Mouse (Mus musculus) liver, embryonic 15.5 days (tissue): ENCODE measurements around the gene Kcns1. TPM values are rescaled to one million over a fixed set of nuclear protein-coding genes. Genes with fewer than 3 reads are reported as not detected.
"Not testable (repeated sequence)": the region's sequence is repeated elsewhere in the genome, so short reads cannot be mapped to it uniquely, and the experiment has no call there.

Experiments
- ATAC-seq: fragments of 200-750 bp; cut with Nextera tagmentation; 2 replicates; pipeline ENCODE4 v1.8.0; 2017; ENCODE audit warnings: moderate number of reproducible peaks, mild to moderate bottlenecking, moderate library complexity; ENCODE audit not compliant: insufficient read depth
- H3K27ac ChIP-seq: fragments of 300-500 bp; sonication (generic); replicated peaks from 2 replicates; pipeline ENCODE4 v1.5.1; 2015; ENCODE audit warnings: mild to moderate bottlenecking, inconsistent platforms
- H3K27me3 ChIP-seq: fragments of 300-500 bp; sonication (generic); 2 replicates; pipeline ENCODE4 v1.6.1; 2015; ENCODE audit warnings: mild to moderate bottlenecking, inconsistent platforms
- H3K36me3 ChIP-seq: fragments of 300-500 bp; sonication (generic); replicated peaks from 2 replicates; pipeline ENCODE4 v1.6.1; 2015; ENCODE audit warnings: moderate library complexity, mild to moderate bottlenecking, inconsistent platforms
- H3K4me1 ChIP-seq: fragments of 300-500 bp; sonication (generic); replicated peaks from 2 replicates; pipeline ENCODE4 v1.6.1; 2015; ENCODE audit warnings: inconsistent platforms
- H3K4me2 ChIP-seq: fragments of 300-500 bp; sonication (generic); 2 replicates; pipeline ENCODE4 v1.6.1; 2015; ENCODE audit warnings: moderate library complexity, mild to moderate bottlenecking, inconsistent platforms
- H3K4me3 ChIP-seq: fragments of 300-500 bp; sonication (generic); replicated peaks from 2 replicates; pipeline ENCODE4 v1.5.1; 2015; ENCODE audit warnings: mild to moderate bottlenecking, inconsistent platforms
- H3K9ac ChIP-seq: fragments of 300-500 bp; sonication (generic); 2 replicates; pipeline ENCODE4 v1.6.1; 2015; ENCODE audit warnings: moderate library complexity, mild to moderate bottlenecking, inconsistent platforms
- H3K9me3 ChIP-seq: fragments of 300-500 bp; sonication (generic); replicated peaks from 2 replicates; pipeline ENCODE4 v1.6.1; 2016; ENCODE audit warnings: inconsistent platforms
- WGBS: fragments of 180-500 bp; shearing (Covaris S2); methylation state at CpG from one replicate; pipeline ENCODE4 v1.1.7; 2015; ENCODE audit warnings: mixed read lengths; ENCODE audit not compliant: insufficient replicate concordance; 5-methylcytosine and 5-hydroxymethylcytosine counted together
- polyA plus RNA-seq: library from polyadenylated mRNA; unstranded; fragments of >200 nt; fragmentation: Nextera tagmentation; extraction: Ambion mirVana; gene quantifications from 2 replicates; pipeline ENCODE4 v1.2.1, GENCODE M21; 2015

Kcns1 gene
- polyA plus RNA-seq = not detected in 2 replicates

DNA sequence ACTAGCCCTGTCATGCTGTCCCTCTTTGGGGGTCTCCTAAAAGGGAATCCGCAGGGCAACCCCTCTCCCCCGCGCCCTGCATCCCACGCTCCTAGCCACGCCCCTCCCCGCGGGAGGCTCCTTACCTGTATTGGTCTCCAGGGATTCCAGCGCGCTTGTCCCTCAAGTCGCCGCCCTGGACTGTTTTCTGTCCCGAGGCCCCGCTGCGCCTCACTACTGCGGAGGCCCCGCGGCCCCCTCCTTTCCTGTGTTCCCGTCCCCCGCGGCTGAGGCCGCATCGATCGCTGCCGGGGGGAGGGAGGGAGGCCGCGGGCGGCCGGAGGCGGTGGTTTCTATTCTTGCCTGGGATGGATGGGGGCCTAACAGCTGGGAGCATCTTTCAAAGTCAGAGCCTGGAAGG, at the start of gene Kcns1:
Gene Kcns1 (minus strand): TSS at position 212 of the 400 bp plus-strand sequence.
- H3K36me3 ChIP-seq = no peaks in the 10 kb centered on the region
- H3K4me3 ChIP-seq = peak within 1 kb of the TSS; percentile 22; the same call in 1 of the 2 replicates
- no peak for ATAC-seq
- peak within 1 kb of the TSS; percentile 35 for H3K4me2 ChIP-seq
- 2% methylated on average over 29 of the region's 29 CpGs for WGBS
- H3K9me3 ChIP-seq = no peaks in the 10 kb centered on the region
- no peak within 1 kb of the TSS for H3K9ac ChIP-seq
- H3K4me1 ChIP-seq = peaks cover 7% of the 10 kb centered on the region; the same call in 1 of the 2 replicates
- no peak within 1 kb of the TSS for H3K27ac ChIP-seq
- peaks cover 76% of the 10 kb centered on the region for H3K27me3 ChIP-seq

DNA sequence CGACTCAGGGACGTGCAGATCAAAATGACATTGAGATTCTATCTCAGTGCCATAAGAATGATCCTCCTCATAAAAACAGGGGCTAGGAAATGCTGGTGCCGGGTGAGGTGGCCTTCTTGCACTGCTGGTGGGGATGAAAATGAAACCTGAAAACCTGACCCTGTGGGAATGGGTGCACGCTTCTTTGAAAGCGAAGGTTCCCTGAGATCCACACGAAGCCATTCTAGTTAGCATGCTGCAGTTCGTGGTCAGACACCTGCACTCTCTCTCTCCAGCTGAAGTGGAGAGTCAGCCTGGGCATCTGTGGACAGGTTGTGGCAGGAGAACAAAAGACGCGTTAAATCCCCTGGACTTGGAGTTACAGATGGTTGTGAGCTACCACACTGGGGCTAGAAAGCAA, 48.4 kb upstream of the Kcns1 start:
- no peak for ATAC-seq

DNA sequence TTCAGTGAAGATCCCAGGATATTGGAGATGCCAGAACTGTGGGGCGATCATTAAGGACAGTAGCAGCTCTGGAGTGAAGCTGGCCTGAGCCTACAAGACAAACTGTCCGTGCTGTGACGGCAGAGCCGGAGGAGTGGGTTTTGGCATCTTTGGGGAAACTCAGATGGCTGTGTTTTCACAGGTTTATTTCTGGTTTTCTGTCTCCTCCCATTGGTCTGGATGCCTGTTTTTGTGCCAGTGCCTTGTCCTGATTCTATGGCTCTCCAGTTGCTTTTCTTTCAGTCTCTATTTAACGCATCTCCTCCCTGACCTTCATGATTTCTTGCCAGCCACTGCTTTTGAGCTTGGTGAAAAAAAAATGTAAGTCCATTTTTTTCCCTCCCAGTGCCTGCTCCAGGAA, 41.8 kb upstream of the Kcns1 start:
- H3K9me3 ChIP-seq = no peaks in the 10 kb centered on the region
- no peak overlapping the region for H3K9ac ChIP-seq
- WGBS = 74% methylated on average over 5 of the region's 5 CpGs

More for the DNA sequence above, 48.4 kb upstream of the Kcns1 start:
- no peak overlapping the region for H3K27ac ChIP-seq
- H3K4me3 ChIP-seq = no peak overlapping the region
- no peaks in the 10 kb centered on the region for H3K4me1 ChIP-seq
- H3K9me3 ChIP-seq = no peaks in the 10 kb centered on the region
- 70% methylated on average over 9 of the region's 9 CpGs for WGBS
- no peak overlapping the region for H3K4me2 ChIP-seq
- H3K27me3 ChIP-seq = no peaks in the 10 kb centered on the region
- H3K36me3 ChIP-seq = no peaks in the 10 kb centered on the region
- no peak overlapping the region for H3K9ac ChIP-seq

DNA sequence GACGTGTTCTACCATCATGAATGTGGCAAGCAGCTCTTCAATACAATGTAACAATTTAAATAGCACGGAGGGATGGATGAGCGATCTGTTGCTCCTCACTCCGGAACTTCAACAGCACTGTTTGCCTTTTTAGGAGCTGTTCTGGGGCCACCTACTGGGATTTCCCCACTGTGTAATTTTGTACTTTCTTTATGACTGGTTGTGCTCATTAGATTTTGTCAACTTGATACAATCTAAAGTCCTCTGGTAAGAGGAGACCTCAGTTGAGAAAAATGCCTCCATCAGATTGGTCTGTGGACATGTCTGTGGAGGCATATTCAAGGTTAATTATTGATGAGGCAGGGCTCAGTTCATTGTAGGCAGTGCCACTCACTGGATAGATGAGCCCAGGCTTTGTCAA, 40.0 kb upstream of the Kcns1 start:
- no peak for ATAC-seq
- no peak overlapping the region for H3K4me3 ChIP-seq
- WGBS = 73% methylated on average over 4 of the region's 4 CpGs
- H3K27ac ChIP-seq = no peak overlapping the region
- no peak overlapping the region for H3K4me2 ChIP-seq
- H3K27me3 ChIP-seq = no peaks in the 10 kb centered on the region
- H3K4me1 ChIP-seq = no peaks in the 10 kb centered on the region
- no peak overlapping the region for H3K9ac ChIP-seq
- H3K9me3 ChIP-seq = no peaks in the 10 kb centered on the region
- H3K36me3 ChIP-seq = no peaks in the 10 kb centered on the region

More for the DNA sequence above, 41.8 kb upstream of the Kcns1 start:
- ATAC-seq = no peak
- Histone ChIP-seq H3K27me3 (no peaks in the 10 kb centered on the region), H3K4me3 (no peak overlapping the region), H3K4me1 (no peaks in the 10 kb centered on the region), H3K36me3 (no peaks in the 10 kb centered on the region), H3K4me2 (no peak overlapping the region), H3K27ac (no peak overlapping the region)

DNA sequence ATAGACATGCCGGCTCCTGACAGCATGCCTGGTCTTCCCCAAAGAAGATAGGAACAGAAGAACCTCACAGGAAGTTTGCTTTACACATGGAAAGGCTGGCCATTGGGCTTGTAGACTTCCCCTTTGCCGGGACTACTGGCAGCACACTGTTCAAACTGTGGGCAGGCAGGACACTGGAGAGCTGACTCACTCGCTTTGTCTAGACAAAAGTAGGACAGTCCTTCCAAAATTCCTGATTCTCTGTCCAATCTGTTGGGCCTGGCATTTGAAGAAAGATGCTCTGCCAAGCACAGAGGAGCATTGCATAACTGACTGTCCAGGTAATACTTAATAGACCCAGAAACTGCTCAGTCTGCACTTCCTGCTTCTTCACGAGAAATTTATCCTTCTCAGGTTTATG, 35.8 kb upstream of the Kcns1 start:
- Histone ChIP-seq H3K36me3 (no peaks in the 10 kb centered on the region), H3K4me2 (no peak overlapping the region), H3K4me3 (no peak overlapping the region), H3K4me1 (no peaks in the 10 kb centered on the region), H3K9ac (no peak overlapping the region), H3K9me3 (no peaks in the 10 kb centered on the region), H3K27ac (no peak overlapping the region), H3K27me3 (no peaks in the 10 kb centered on the region)
- 35% methylated on average over 4 of the region's 4 CpGs for WGBS
- no peak for ATAC-seq

DNA sequence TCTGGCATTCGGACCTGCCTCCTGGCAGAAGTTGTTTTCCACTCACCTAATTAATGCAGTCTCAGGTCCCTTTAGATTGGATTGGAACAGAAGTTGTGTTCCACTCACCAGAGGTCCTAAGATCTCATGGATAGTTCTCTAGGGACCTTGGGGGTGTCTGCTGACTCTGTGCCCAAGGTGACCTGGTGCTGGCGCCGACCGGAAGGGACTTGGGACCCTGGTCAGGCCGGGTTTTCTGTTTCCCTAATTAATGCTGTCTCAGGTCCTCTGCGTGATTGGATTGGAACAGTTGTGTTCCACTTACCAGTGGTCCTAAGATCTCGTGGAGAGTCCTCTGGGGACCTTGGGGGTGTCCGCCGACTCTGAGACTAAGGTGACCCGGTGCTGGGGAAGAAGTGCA, 35.1 kb upstream of the Kcns1 start:
- H3K27ac ChIP-seq, H3K36me3 ChIP-seq, H3K9ac ChIP-seq, H3K4me1 ChIP-seq, H3K4me2 ChIP-seq, H3K27me3 ChIP-seq, ATAC-seq, H3K9me3 ChIP-seq, H3K4me3 ChIP-seq: not testable (repeated sequence)
- 68% methylated on average over 10 of the region's 10 CpGs for whole genome bisulfite sequencing

DNA sequence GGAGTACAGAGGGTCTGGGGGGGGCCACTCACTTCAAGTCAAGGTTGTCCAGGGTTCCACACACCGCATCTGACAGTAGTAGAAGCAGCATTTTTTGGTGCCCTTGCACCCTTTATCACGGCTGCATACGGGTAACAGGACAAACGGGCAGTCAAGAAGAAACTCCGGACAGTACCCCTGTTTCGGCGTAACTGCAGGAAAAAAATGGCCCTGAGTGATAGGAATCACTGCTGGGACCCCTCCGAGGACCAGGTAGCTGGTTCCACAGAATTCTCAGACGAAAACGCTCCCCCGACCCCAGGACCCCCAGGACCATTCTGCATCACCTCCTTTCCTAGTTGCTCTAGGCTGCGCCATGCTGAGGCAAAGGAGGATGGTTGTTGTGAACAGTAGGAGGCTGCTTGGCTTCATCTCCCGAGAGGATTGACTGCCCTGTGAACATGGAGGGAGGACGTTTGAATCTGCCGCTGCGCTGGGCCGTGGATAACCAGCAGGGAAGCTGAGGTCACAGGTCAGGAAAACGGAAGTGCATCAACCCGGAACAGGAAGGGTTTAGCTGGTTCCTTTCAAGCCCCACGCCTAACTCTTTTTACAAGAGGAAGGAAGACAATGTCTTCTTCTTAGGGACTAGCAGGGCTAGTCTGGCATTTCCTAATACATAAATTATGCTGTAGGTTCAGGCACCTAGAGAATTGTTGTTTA, 28.9 kb upstream of the Kcns1 start, which contains the start of gene Wfdc15a:
Gene Wfdc15a (minus strand): TSS at position 505 of the 702 bp plus-strand sequence.
- Histone ChIP-seq H3K4me3 (no peak within 1 kb of the TSS), H3K27me3 (no peaks in the 10 kb centered on the region), H3K4me2 (no peak within 1 kb of the TSS), H3K4me1 (no peaks in the 10 kb centered on the region), H3K36me3 (no peaks in the 10 kb centered on the region), H3K9ac (no peak within 1 kb of the TSS), H3K9me3 (no peaks in the 10 kb centered on the region), H3K27ac (no peak within 1 kb of the TSS)
- no peak for ATAC-seq
- 63% methylated on average over 20 of the region's 20 CpGs for WGBS

DNA sequence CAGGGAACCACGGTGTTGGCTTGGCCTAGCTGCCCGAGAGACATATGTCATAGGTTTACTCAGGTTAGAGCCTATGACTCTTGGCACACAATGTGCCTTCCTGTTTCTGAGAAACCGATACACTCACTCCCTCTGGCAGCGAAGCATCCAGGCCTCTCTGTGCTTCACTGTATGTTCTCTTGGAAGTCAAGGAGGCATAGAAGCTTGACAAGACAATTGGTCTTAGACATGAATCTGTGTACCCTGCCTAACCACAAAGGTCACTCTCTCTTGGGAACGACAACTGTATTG, 25.7 kb upstream of the Kcns1 start:
- H3K4me1 ChIP-seq = no peaks in the 10 kb centered on the region
- H3K9me3 ChIP-seq = no peaks in the 10 kb centered on the region
- H3K27me3 ChIP-seq = no peaks in the 10 kb centered on the region
- no peak for ATAC-seq
- H3K4me2 ChIP-seq = no peak overlapping the region
- no peaks in the 10 kb centered on the region for H3K36me3 ChIP-seq
- no peak overlapping the region for H3K27ac ChIP-seq
- WGBS = 65% methylated on average over 5 of the region's 5 CpGs
- no peak overlapping the region for H3K9ac ChIP-seq
- no peak overlapping the region for H3K4me3 ChIP-seq

DNA sequence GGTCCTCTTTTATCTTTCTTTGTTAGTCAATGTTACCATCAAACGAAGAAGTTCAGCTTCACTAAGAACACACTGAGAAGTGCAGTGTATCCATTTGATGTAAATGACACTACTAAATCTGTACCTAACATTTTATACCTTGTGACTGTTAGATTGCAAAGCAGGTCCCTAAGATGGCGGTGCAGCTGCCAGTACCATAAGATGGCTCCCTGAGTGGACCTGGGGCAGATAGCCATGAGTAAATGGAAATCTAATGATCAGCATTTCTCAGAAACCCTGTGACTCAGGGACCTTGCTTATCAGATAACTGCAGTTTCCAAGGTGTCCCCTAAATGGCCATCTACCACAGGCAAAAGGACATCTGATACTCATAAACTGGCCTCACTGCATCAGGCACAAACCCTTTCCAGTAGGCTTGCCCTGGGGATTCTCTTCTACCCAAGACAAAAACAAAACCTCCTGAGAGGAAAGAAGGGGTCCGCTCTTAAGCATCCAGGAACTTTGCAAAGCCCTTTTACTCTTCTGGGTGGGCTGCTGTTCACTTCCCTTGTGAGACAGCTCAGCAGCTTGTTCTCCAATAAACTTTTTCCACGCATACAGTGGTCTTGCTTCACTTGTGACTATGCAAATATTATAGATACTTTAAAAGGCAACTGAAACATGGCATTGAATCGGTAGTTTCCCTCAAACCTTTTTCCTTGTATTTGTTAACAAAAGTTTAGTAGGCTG, 25.2 kb upstream of the Kcns1 start:
- no peak overlapping the region for H3K9ac ChIP-seq
- no peaks in the 10 kb centered on the region for H3K27me3 ChIP-seq
- H3K27ac ChIP-seq = no peak overlapping the region
- no peaks in the 10 kb centered on the region for H3K36me3 ChIP-seq
- no peaks in the 10 kb centered on the region for H3K4me1 ChIP-seq
- 64% methylated on average over 5 of the region's 5 CpGs for WGBS
- H3K4me2 ChIP-seq = no peak overlapping the region
- H3K9me3 ChIP-seq = no peaks in the 10 kb centered on the region
- no peak overlapping the region for H3K4me3 ChIP-seq
- ATAC-seq = no peak

DNA sequence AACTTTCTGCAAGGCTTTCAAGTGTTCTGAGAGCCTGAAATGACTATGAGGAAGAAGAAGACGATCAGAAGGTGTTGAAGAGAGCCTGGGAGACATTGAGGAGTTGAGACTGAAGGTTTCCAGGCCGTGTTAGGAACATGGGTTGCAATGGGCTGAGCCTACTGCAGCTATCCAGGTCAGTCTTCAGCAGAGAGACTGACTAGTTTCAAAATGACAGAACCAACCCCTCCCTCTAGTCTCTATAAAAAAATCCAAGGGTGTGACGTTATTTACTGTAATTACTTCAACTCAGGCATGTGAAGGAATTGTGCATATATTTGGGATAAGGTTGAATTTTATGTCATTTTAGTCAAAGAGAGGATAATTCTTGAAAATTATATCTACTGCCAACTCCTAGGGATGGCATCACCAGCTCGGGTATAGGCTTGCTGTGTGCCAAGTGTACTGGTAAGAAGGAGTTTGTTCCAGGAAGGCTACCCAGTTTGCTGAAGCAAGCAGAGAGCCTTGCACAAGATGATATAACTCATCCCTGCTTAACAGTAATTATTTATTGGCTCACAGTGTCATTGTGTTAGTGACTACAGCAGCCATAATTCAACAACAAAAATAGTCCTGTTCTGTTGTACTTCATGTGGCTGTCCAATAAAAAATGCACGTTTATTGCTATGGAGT, 24.2 kb upstream of the Kcns1 start:
- Histone ChIP-seq H3K4me1 (no peaks in the 10 kb centered on the region), H3K27me3 (no peaks in the 10 kb centered on the region), H3K9me3 (no peaks in the 10 kb centered on the region), H3K27ac (no peak overlapping the region), H3K4me3 (no peak overlapping the region), H3K4me2 (no peak overlapping the region), H3K9ac (no peak overlapping the region), H3K36me3 (no peaks in the 10 kb centered on the region)
- no peak for ATAC-seq
- WGBS = 48% methylated on average over 5 of the region's 5 CpGs

DNA sequence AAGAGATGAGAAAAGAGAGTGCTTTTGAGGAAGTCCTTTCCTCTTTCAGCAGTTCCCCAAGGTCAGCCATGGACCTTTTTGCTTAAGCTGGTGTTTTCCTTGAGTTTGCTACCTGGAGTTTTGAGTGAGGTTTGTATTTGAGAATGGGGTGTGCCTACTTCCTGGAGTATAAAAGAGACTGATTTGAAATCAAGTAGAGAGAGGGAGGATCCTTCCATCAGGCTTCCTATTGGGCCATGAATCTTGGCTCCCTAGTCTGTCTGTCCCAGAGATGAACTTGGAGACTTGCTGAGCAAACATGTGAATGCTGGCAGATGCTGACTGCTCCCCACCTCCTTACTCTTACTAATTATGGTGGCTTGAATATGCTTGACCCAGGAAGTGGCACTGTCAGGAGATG, 21.4 kb upstream of the Kcns1 start:
- Histone ChIP-seq H3K9ac (no peak overlapping the region), H3K27me3 (no peaks in the 10 kb centered on the region), H3K4me2 (no peak overlapping the region), H3K4me3 (no peak overlapping the region), H3K36me3 (no peaks in the 10 kb centered on the region), H3K4me1 (no peaks in the 10 kb centered on the region), H3K27ac (no peak overlapping the region), H3K9me3 (no peaks in the 10 kb centered on the region)
- ATAC-seq = no peak
